Mouse (Mus musculus) embryo, embryonic 11 days (tissue): Measurements from ENCODE around the gene Psma6.

Experiments
- DNase-seq: peaks from one replicate; pipeline ENCODE4 v3.0.0-alpha.2; 2015

Psma6 gene

GRCm38 (mm10) chr12:55440416-55440815 is 56.4 kb downstream of the Psma6 start:
- no peak for DNase-seq

GRCm38 (mm10) chr12:55442245-55442644 is 58.2 kb downstream of the Psma6 start:
- no peak for DNase-seq

DNA sequence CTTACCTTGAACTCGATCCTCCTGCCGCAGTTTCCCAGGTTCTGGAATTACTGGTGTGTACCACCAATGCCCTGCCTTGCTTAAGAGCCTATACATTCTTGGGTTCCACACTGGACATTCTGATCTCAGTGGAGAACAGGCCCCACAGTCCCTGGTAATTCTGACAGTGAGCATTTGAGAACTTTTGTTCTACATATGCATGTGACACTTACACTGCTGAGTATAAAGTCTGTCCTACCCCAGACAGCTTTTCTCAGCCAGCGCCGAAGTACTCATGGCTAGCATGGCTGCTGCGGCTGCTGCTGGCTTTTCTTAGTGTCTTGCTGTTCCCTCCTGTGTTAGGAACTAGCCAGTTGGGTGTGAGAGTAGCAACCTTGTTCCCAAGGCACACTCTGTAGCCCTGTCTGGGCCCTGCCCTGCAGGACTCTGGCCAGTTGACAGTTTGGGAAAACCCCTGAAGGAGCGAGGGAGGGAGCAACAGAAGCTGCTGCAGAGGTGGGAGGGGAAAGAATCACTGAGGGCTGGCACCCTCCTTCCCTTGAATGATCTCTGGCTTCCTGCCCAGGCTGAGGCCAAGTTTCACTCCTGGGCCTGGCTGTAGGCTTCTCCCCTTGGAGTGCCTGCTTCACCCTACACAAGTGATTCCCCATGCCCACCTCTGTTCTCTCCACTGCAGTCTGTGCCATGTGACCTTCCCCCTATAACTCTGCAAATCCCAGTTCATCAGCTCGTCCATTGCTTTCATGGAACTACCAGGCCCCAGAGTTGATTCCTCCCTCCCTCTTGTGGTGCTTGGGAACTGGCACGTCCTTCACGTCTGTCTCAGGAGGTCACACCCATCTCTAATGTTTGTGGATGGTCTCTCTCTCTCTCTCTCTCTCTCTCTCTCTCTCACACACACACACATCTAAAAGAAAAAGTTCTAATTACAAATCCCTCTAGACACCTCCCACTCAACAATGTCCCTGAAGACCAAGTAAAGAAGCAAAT is 59.1 kb downstream of the Psma6 start:
- no peak for DNase-seq

- no peak for DNase-seq
These were observed 60.0 kb downstream of the Psma6 start for GRCm38 (mm10) chr12:55444031-55444451.

DNA sequence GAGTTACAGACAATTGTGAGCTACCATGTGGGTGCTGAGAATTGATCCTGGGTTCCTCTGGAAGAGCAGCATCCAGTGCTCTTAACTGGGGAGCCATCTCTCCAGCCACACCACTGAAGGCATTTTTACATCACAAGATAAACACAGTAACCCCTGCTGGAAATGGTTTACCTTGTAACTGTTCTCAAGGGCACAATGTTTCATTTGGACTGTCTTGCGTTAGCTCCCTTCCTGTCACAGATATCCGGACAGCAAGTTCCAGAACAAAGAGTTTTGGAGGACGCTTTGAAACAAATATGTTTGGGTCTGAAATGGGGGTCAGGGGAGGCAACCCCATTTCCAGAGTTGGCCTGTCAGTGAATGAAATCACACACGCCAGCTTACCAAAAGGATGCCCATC is 61.6 kb downstream of the Psma6 start:
- DNase-seq = no peak

GRCm38 (mm10) chr12:55446366-55446745 is 62.3 kb downstream of the Psma6 start:
- no peak for DNase-seq

DNA sequence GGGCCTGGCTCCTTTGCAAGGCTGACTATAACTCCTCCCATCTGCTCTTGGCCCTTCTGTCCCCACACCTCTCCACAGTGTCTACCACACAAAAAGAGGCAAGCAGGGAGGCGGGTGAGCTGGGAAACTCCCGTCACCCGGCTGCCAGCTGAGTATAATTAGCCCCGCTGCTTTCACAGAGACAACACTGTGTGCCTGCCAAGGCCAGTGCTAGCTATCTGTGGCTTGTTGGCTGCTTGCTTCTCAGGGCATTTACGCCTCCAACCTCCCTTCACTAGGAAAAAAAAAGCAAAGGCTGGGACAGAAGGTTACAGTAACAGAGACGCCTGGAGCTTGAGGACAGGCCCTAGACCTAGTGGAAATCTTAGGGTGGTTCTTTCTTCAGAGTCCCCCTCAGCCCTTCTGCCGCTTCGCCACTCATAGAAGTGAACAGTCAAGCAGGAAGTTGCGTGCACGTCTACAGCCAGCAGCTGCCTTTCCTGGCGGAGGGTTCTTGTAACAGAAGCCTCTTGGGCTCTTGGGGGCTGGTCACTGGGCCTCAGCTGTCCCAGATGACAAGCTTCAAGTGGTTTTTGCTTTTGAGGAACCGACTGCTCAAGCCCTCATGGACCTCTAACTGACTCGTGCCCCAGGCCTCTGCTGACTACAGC is 62.8 kb downstream of the Psma6 start:
- DNase-seq = peak; percentile 65

DNA sequence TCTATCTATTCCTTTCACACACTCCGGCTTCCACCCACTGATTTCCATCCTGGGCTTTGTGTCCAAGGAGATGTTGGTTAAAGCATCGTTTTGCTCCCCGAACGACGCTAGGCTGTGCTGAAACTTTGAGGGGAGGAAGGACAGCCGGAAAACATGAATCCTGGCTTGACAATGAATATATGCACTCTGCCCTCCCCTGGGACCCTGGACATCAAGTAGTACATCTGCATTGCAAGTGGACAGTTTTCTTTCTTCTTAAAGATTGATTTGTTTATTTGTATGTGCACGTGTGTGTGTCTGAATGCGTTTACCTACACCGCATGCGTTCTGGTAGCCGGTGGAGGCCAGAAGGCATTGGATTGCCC is 63.4 kb downstream of the Psma6 start:
- DNase-seq = no peak

GRCm38 (mm10) chr12:55448457-55448856 is 64.4 kb downstream of the Psma6 start:
- DNase-seq = no peak

DNA sequence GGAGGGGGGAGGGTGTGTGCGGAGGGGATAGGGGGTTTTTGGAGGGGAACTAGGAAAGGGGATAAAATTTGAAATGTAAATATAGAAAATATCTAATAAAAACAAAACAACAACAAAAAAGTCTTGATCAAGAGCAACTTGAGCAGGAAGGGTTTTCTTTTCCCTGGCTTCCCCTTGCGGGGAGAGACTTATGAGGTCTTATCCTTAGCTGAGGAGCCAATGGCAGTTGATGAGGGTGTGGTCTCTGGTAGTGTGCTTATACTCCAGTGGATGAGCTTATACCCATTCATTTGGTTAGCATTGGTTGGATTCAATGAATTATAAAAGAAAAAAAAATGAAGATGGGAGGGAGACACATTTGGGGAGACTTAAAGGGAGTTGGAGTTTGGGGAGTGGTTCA is 65.0 kb downstream of the Psma6 start:
- DNase-seq = no peak

DNA sequence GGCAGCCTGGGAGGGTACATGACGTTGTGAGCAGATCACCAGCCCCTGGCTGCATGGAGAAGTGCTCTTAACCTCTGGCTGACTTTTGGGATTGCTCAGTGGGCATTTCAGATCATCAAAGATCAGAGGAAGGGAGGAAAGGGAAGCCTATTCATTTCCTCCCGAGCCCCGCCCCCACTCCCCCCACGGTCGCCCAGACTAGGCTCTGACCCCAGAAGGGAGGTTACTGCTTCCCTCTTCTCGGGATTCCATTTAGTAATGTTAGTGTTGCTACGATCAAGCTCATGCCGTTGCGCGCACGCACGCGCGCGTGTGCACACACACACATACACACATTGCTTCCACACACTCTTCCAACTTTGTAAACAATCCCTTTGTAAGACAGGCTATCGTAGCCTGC is 66.4 kb downstream of the Psma6 start:
- no peak for DNase-seq

DNA sequence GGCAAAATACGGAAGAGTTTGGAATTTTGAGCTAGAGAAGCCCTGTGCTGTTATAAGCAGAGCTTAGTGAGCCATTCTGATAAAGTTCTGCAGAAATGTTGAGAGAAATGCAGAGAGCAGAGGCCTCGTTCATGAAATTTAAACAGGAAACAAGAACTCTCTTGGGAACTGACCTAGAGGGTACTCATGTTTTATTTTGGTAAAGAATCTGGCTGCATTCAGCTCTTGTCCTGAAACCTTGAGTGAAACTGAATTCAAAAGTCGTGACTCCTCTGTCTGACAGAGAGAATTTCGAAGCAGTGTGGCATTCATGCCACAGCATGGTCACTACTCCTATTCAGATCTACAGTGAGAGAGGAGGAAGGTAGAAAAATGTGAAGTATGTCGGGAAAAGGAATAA is 68.8 kb downstream of the Psma6 start:
- DNase-seq = peak; percentile 54

DNA sequence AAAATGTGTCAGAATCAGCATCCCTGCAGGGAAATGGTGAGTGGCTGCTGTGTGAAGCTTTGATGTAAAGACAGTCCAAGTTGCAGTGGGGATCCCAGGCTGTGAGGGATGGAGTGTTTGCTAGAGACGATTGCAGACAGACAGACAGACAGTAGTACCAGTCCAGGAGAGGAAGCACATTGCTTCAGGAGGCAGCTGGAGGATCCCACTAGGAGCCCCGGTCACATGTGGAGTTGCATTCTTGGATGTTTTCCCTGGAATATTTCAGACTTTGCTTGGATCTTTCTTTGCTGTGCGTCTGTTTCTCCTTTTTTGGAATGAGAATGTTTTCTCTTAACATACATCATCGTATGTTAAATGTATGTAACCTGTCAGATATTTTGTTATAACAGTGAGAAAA is 69.9 kb downstream of the Psma6 start:
- DNase-seq = no peak

DNA sequence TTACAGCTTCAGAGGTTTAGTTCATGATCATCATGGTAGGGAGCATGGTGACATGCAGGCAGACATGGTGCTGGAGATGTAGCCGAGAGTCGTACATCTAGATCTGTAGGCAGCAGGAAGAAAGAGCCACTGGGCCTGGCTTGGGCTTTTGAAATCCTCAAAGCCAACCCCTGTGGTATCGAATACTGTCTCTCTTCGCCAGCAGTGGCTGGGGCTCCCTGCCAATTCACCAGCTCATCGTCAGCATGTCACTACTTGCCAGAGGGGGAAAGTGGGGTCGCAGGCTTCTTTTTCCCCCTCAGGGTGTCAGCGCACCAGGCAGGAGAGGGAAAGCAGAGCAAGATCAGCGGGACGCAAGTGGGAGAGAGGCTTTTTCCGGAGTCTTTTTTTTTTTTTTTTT is 71.2 kb downstream of the Psma6 start:
- no peak for DNase-seq

- no peak for DNase-seq
These were observed 72.1 kb downstream of the Psma6 start for GRCm38 (mm10) chr12:55456136-55456535.

GRCm38 (mm10) chr12:55456893-55457292 is 72.9 kb downstream of the Psma6 start:
- DNase-seq = no peak

DNA sequence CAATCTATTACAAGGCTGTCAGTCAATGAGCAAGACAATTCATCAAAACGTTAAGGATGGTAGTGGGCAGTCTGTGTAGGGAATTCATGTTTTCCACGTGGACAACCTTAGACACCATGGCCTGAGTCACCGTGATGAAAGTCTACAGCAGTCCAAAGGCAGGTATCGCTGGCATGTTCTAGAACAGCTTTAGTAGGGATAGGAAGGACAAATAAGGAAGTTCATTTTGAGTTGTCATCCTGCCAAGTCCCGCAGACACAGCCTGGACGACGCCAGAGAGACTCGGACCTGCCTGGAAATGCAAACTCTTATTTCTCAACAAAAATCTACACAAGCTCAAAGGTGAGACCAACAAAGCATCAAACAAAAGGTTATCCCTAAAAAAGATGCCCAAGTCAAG is 75.7 kb downstream of the Psma6 start:
- DNase-seq = no peak

GRCm38 (mm10) chr12:55460900-55461299 is 76.9 kb downstream of the Psma6 start:
- no peak for DNase-seq

GRCm38 (mm10) chr12:55461767-55462166 is 77.7 kb downstream of the Psma6 start:
- no peak for DNase-seq

DNA sequence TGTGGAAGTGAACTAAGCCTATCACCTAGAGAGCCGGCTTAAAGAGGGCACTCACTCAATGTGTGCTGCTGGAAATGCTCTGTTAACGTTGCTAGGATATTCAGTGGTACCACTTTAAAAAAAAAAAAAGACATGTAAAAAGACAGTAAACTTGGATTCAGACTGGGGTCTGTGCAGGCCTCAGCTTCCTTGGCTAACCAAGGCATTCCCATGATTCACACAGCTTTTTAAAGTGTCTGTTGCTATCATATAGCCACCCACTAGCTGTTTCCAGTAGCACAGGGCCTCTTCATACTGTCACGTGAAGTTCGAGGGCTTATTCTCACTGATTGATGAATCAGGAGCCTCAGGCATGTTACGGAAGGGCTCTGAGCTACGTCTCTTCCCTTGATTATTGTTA is 78.4 kb downstream of the Psma6 start:
- no peak for DNase-seq

GRCm38 (mm10) chr12:55463087-55463486 is 79.1 kb downstream of the Psma6 start:
- no peak for DNase-seq

- peak; percentile 68 for DNase-seq
These were observed 80.2 kb downstream of the Psma6 start for GRCm38 (mm10) chr12:55463992-55464845.

- no peak for DNase-seq
These were observed 80.9 kb downstream of the Psma6 start for GRCm38 (mm10) chr12:55464846-55465361.
